In genomic region chr4:117926545-117927482, GRCm38 (mm10) we compare ENCODE assay signal across 8 mouse cellular contexts. TPM values are rescaled to one million over a fixed set of nuclear protein-coding genes. Genes with fewer than 3 reads are reported as not detected.
A peak's percentile ranks its signal among the peaks of the same experiment; 100 is the strongest.
DNase-seq lines count a peak whose midpoint lies in the region; ATAC-seq and TF ChIP-seq lines count a peak whose summit lies in the region.

No protein-coding gene starts in this region.

- no peaks in the 10 kb centered on the region for H3K9me3 ChIP-seq in heart, embryonic 15.5 days (replicated peaks)
- no peaks in the 10 kb centered on the region for H3K9me3 ChIP-seq in midbrain, embryonic 10.5 days (replicated peaks)
- H3K9me3 ChIP-seq in stomach, embryonic 15.5 days = no peaks in the 10 kb centered on the region

- TF ChIP-seq CTCF in lung, adult 2 months (IDR thresholded peaks at IDR 0.05; ENCODE audit: insufficient read depth, low read length) = peak; percentile 7; the same call in 1 of the 2 replicates

- H3K4me3 ChIP-seq in lung, adult 2 months (replicated peaks; ENCODE audit: extremely low read depth, low read depth, low read length) = no peak overlapping the region
- H3K4me3 ChIP-seq in heart, embryonic 15.5 days = peak overlapping the region; percentile 54
- peak overlapping the region; percentile 63 for H3K4me3 ChIP-seq in midbrain, embryonic 10.5 days
- H3K4me3 ChIP-seq in stomach, embryonic 15.5 days (replicated peaks) = peak overlapping the region; percentile 46

- no peaks in the 10 kb centered on the region for H3K36me3 ChIP-seq in heart, embryonic 15.5 days
- H3K36me3 ChIP-seq in midbrain, embryonic 10.5 days = no peaks in the 10 kb centered on the region
- H3K36me3 ChIP-seq in stomach, embryonic 15.5 days = no peaks in the 10 kb centered on the region

- intact Hi-C loops in left cerebral cortex, postnatal 25 days (cut with DNase I) = loop anchor here (5.0 kb wide), 5 partner anchors 100 to 365 kb away; partner anchors contain the start of genes Ptprf and St3gal3

- DNase-seq in lung, adult 2 months = no peak
- DNase-seq in lung, postnatal 36 days = no peak
- peak; percentile 58 to 64 for DNase-seq in cerebellum, postnatal 25 days
- peak; percentile 61 to 74 for DNase-seq in left cerebral cortex, postnatal 25 days (ENCODE audit: low spot score in 2 of 2)
- DNase-seq in midbrain, embryonic 10.5 days (ENCODE audit: low spot score) = peak; percentile 55
- no peak for DNase-seq in urinary bladder, postnatal 10 days (ENCODE audit: low spot score)

- peak; percentile 63 for ATAC-seq in heart, embryonic 15.5 days (replicated peaks; ENCODE audit: insufficient number of reproducible peaks, insufficient read depth, low FRiP score, low read depth)
- peak; percentile 32; the same call in 1 of the 2 replicates for ATAC-seq in stomach, embryonic 15.5 days (ENCODE audit: insufficient read depth, low FRiP score, low read depth)

- H3K27ac ChIP-seq in heart, embryonic 15.5 days = no peak overlapping the region
- peak overlapping the region; percentile 69 for H3K27ac ChIP-seq in midbrain, embryonic 10.5 days (replicated peaks)
- no peak overlapping the region for H3K27ac ChIP-seq in stomach, embryonic 15.5 days

- peaks cover 57% of the 10 kb centered on the region for H3K27me3 ChIP-seq in heart, embryonic 15.5 days
- H3K27me3 ChIP-seq in midbrain, embryonic 10.5 days (ENCODE audit: low read depth, poor library complexity, severe bottlenecking) = peaks cover 93% of the 10 kb centered on the region
- H3K27me3 ChIP-seq in stomach, embryonic 15.5 days (replicated peaks) = peaks cover 26% of the 10 kb centered on the region

- no peak for TF ChIP-seq POLR2A in lung, adult 2 months (IDR thresholded peaks at IDR 0.05; ENCODE audit: borderline replicate concordance, extremely low read depth, low read depth, low read length)

- no peaks in the 10 kb centered on the region for H3K4me1 ChIP-seq in lung, adult 2 months (ENCODE audit: control insufficient read depth, insufficient read depth, low read length)
- H3K4me1 ChIP-seq in heart, embryonic 15.5 days (replicated peaks) = peaks cover 53% of the 10 kb centered on the region
- peaks cover 34% of the 10 kb centered on the region for H3K4me1 ChIP-seq in midbrain, embryonic 10.5 days
- peaks cover 41% of the 10 kb centered on the region for H3K4me1 ChIP-seq in stomach, embryonic 15.5 days

- WGBS in lung, adult 2 months = 7% methylated on average over 71 of the region's 71 CpGs
- WGBS in heart, embryonic 15.5 days = 2% methylated on average over 69 of the region's 71 CpGs
- 3% methylated on average over 71 of the region's 71 CpGs for WGBS in midbrain, embryonic 10.5 days
- 3% methylated on average over 71 of the region's 71 CpGs for WGBS in stomach, embryonic 15.5 days

- peak overlapping the region; percentile 57 for H3K9ac ChIP-seq in heart, embryonic 15.5 days
- H3K9ac ChIP-seq in stomach, embryonic 15.5 days = peak overlapping the region; percentile 29

- peak overlapping the region; percentile 99 for H3K4me2 ChIP-seq in heart, embryonic 15.5 days
- H3K4me2 ChIP-seq in stomach, embryonic 15.5 days = peak overlapping the region; percentile 94

RNA-seq across cellular contexts. Expression of gene Artn, which starts 2.7 kb away (rescaled TPM):
- 2.7 and 3.8 TPM in 2 replicates for polyA plus RNA-seq in lung, adult 2 months (2012; rRNA removed)
- 0.65 and 1.2 TPM in 2 replicates for polyA plus RNA-seq in heart, embryonic 15.5 days (2015; fragmentation: Nextera tagmentation; extraction: Ambion mirVana)
- 1 to 10 TPM; 2.3 to 2.6 TPM for total RNA-seq in left cerebral cortex, postnatal 25 days (2021)
- 0.51 and 0.81 TPM in 2 replicates for polyA plus RNA-seq in midbrain, embryonic 10.5 days (2016; fragmentation: Nextera tagmentation; extraction: Ambion mirVana)
- polyA plus RNA-seq in stomach, embryonic 15.5 days (2015; fragmentation: Nextera tagmentation; extraction: Ambion mirVana) = 6.9 and 7.0 TPM in 2 replicates

RNA-seq across cellular contexts. Expression of gene Ipo13, which starts 12.0 kb away (rescaled TPM):
- polyA plus RNA-seq in lung, adult 2 months (2012; rRNA removed) = 82.2 and 93.8 TPM in 2 replicates
- 33.4 and 48.1 TPM in 2 replicates for polyA plus RNA-seq in heart, embryonic 15.5 days (2015; fragmentation: Nextera tagmentation; extraction: Ambion mirVana)
- total RNA-seq in left cerebral cortex, postnatal 25 days (2021) = 100 to 1,000 TPM; 108 to 116 TPM
- 66.5 and 80.5 TPM in 2 replicates for polyA plus RNA-seq in midbrain, embryonic 10.5 days (2016; fragmentation: Nextera tagmentation; extraction: Ambion mirVana)
- 37.5 and 42.9 TPM in 2 replicates for polyA plus RNA-seq in stomach, embryonic 15.5 days (2015; fragmentation: Nextera tagmentation; extraction: Ambion mirVana)

RNA-seq across cellular contexts. Expression of gene Dph2, which starts 35.0 kb away (rescaled TPM):
- 10.7 and 11.5 TPM in 2 replicates for polyA plus RNA-seq in lung, adult 2 months (2012; rRNA removed)
- 9.5 and 11.5 TPM in 2 replicates for polyA plus RNA-seq in heart, embryonic 15.5 days (2015; fragmentation: Nextera tagmentation; extraction: Ambion mirVana)
- total RNA-seq in left cerebral cortex, postnatal 25 days (2021) = 10 to 100 TPM in 1 of 2 experiments, 1 to 10 TPM in 1; 9.6 to 10.5 TPM
- polyA plus RNA-seq in midbrain, embryonic 10.5 days (2016; fragmentation: Nextera tagmentation; extraction: Ambion mirVana) = 27.9 and 30.9 TPM in 2 replicates
- 16.6 and 16.7 TPM in 2 replicates for polyA plus RNA-seq in stomach, embryonic 15.5 days (2015; fragmentation: Nextera tagmentation; extraction: Ambion mirVana)

RNA-seq across cellular contexts. Expression of gene Atp6v0b, which starts 39.7 kb away (rescaled TPM):
- 452 and 484 TPM in 2 replicates for polyA plus RNA-seq in lung, adult 2 months (2012; rRNA removed)
- 197 and 216 TPM in 2 replicates for polyA plus RNA-seq in heart, embryonic 15.5 days (2015; fragmentation: Nextera tagmentation; extraction: Ambion mirVana)
- 100 to 1,000 TPM; 460 to 484 TPM for total RNA-seq in left cerebral cortex, postnatal 25 days (2021)
- polyA plus RNA-seq in midbrain, embryonic 10.5 days (2016; fragmentation: Nextera tagmentation; extraction: Ambion mirVana) = 193 and 213 TPM in 2 replicates
- polyA plus RNA-seq in stomach, embryonic 15.5 days (2015; fragmentation: Nextera tagmentation; extraction: Ambion mirVana) = 214 and 232 TPM in 2 replicates

RNA-seq across cellular contexts. Expression of gene B4galt2, which starts 43.5 kb away (rescaled TPM):
- 22.3 and 23.4 TPM in 2 replicates for polyA plus RNA-seq in lung, adult 2 months (2012; rRNA removed)
- 9.1 and 12.4 TPM in 2 replicates for polyA plus RNA-seq in heart, embryonic 15.5 days (2015; fragmentation: Nextera tagmentation; extraction: Ambion mirVana)
- total RNA-seq in left cerebral cortex, postnatal 25 days (2021) = 100 to 1,000 TPM; 107 to 116 TPM
- 24.8 and 27.9 TPM in 2 replicates for polyA plus RNA-seq in midbrain, embryonic 10.5 days (2016; fragmentation: Nextera tagmentation; extraction: Ambion mirVana)
- 16.6 and 17.9 TPM in 2 replicates for polyA plus RNA-seq in stomach, embryonic 15.5 days (2015; fragmentation: Nextera tagmentation; extraction: Ambion mirVana)

Comparison
In these comparisons a context has a peak if more than half of its experiments do, and no peak if none do; other contexts are left out.
1. DNase-seq: peak in cerebellum, postnatal 25 days (2 of 2), left cerebral cortex, postnatal 25 days (2 of 2) and midbrain, embryonic 10.5 days (single experiment); none in lung, adult 2 months (single experiment), lung, postnatal 36 days (single experiment) and urinary bladder, postnatal 10 days (single experiment).